ENCODE assay signal across 8 mouse cellular contexts in genomic region chr4:124700248-124700971, GRCm38 (mm10). TPM values are rescaled to one million over a fixed set of nuclear protein-coding genes. Genes with fewer than 3 reads are reported as not detected.
DNase-seq lines count a peak whose midpoint lies in the region; ATAC-seq and TF ChIP-seq lines count a peak whose summit lies in the region.

Fhl3 (plus strand) TSS chr4:124700701.

- peak; percentile 21 to 24 for DNase-seq in CD8-positive naive resting alpha-beta T cell, adult 2 months (ENCODE audit: low read depth in 2 of 2, low spot score in 2 of 2)
- DNase-seq in adrenal gland, adult 2 months = peak; percentile 84
- peak; percentile 77 for DNase-seq in gastrocnemius, adult 18-20 months (ENCODE audit: low spot score)
- no peak for DNase-seq in hindbrain, embryonic 14.5 days (ENCODE audit: low spot score)
- DNase-seq in liver, embryonic 11.5 days (ENCODE audit: low spot score) = peak; percentile 82
- peak; percentile 76 for DNase-seq in thymus, adult 2 months
- no peak for DNase-seq in layer of hippocampus, adult 8-10 months (ENCODE audit: low spot score in 2 of 2)

- WGBS in hindbrain, embryonic 14.5 days = under 1% methylated on average over 51 of the region's 59 CpGs
- under 1% methylated on average over 53 of the region's 59 CpGs for WGBS in liver, embryonic 11.5 days
- WGBS in thymus, adult 2 months = under 1% methylated on average over 58 of the region's 59 CpGs

- H3K4me1 ChIP-seq in hindbrain, embryonic 14.5 days (replicated peaks; ENCODE audit: control insufficient read depth, insufficient read depth, low read length) = peaks cover 13% of the 10 kb centered on the region
- peaks cover 50% of the 10 kb centered on the region for H3K4me1 ChIP-seq in liver, embryonic 11.5 days (replicated peaks; ENCODE audit: control insufficient read depth, insufficient read depth, low read length)
- H3K4me1 ChIP-seq in thymus, adult 2 months (replicated peaks; ENCODE audit: control insufficient read depth, insufficient read depth, low read length) = peaks cover 52% of the 10 kb centered on the region

- peak within 1 kb of the TSS; percentile 65 for H3K9ac ChIP-seq in hindbrain, embryonic 14.5 days
- peak within 1 kb of the TSS; percentile 90 for H3K9ac ChIP-seq in liver, embryonic 11.5 days (ENCODE audit: low read depth, low read length)

- peaks cover 33% of the 10 kb centered on the region for H3K27me3 ChIP-seq in hindbrain, embryonic 14.5 days (ENCODE audit: control insufficient read depth, insufficient read depth, low read length)
- no peaks in the 10 kb centered on the region for H3K27me3 ChIP-seq in liver, embryonic 11.5 days (replicated peaks; ENCODE audit: control insufficient read depth, insufficient read depth, low read length)
- no peaks in the 10 kb centered on the region for H3K27me3 ChIP-seq in thymus, adult 2 months (ENCODE audit: control insufficient read depth, insufficient read depth, low read length)

- H3K4me2 ChIP-seq in hindbrain, embryonic 14.5 days (replicated peaks) = peak within 1 kb of the TSS; percentile 88
- H3K4me2 ChIP-seq in liver, embryonic 11.5 days = peak within 1 kb of the TSS; percentile 98

- ATAC-seq in hindbrain, embryonic 14.5 days (ENCODE audit: low FRiP score) = peak; percentile 38
- ATAC-seq in liver, embryonic 11.5 days (replicated peaks; ENCODE audit: low FRiP score) = peak; percentile 78
- 0 out of 2 replicates have a peak, but pooled peaks have one; percentile 19 for ATAC-seq in monocyte, adult 5-6 weeks (replicated peaks; ENCODE audit: insufficient number of reproducible peaks, low FRiP score, low TSS enrichment, poor library complexity, severe bottlenecking)

- H3K9me3 ChIP-seq in hindbrain, embryonic 14.5 days (ENCODE audit: control insufficient read depth, low read length) = no peaks in the 10 kb centered on the region
- no peaks in the 10 kb centered on the region for H3K9me3 ChIP-seq in liver, embryonic 11.5 days (ENCODE audit: control insufficient read depth, low read length)

- TF ChIP-seq POLR2A in thymus, adult 2 months (IDR thresholded peaks at IDR 0.05; ENCODE audit: control insufficient read depth, extremely low read depth, insufficient read depth, low read length, poor library complexity) = 0 out of 2 replicates have a peak, but pooled peaks have one; percentile 47

- TF ChIP-seq CTCF in thymus, adult 2 months (IDR thresholded peaks at IDR 0.05; ENCODE audit: borderline replicate concordance, control insufficient read depth, extremely low read depth, insufficient read depth, low read length, poor library complexity) = no peak

- peak within 1 kb of the TSS; percentile 49 for H3K4me3 ChIP-seq in hindbrain, embryonic 14.5 days (replicated peaks; ENCODE audit: low read length)
- peak within 1 kb of the TSS; percentile 91 for H3K4me3 ChIP-seq in liver, embryonic 11.5 days (ENCODE audit: low read depth, low read length)
- peak within 1 kb of the TSS; percentile 100 for H3K4me3 ChIP-seq in thymus, adult 2 months (ENCODE audit: control insufficient read depth, insufficient read depth, low read length)

- H3K27ac ChIP-seq in hindbrain, embryonic 14.5 days = no peak within 1 kb of the TSS
- H3K27ac ChIP-seq in liver, embryonic 11.5 days (ENCODE audit: low read depth, low read length) = peak within 1 kb of the TSS; percentile 75
- peak within 1 kb of the TSS; percentile 60; the same call in 1 of the 2 replicates for H3K27ac ChIP-seq in thymus, adult 2 months (ENCODE audit: control insufficient read depth, insufficient read depth, low read length)

- no peaks in the 10 kb centered on the region for H3K36me3 ChIP-seq in hindbrain, embryonic 14.5 days (replicated peaks; ENCODE audit: control insufficient read depth, insufficient read depth)
- no peaks in the 10 kb centered on the region for H3K36me3 ChIP-seq in liver, embryonic 11.5 days (ENCODE audit: control insufficient read depth, insufficient read depth, low read length)
- H3K36me3 ChIP-seq in thymus, adult 2 months (ENCODE audit: control insufficient read depth, insufficient read depth, low read length) = no peaks in the 10 kb centered on the region

RNA-seq across cellular contexts. Expression of gene Fhl3, which starts in this region (rescaled TPM):
- total RNA-seq in adrenal gland, adult 2 months (2021) = 10 to 100 TPM in 1 of 2 experiments, 1 to 10 TPM in 1; 6.6 to 15.7 TPM
- 23.6 and 27.6 TPM in 2 replicates for polyA plus RNA-seq in adrenal gland, adult 2 months (2012; rRNA removed)
- total RNA-seq in gastrocnemius, adult 18-20 months (2021) = 100 to 1,000 TPM; 271 to 315 TPM
- 1.8 and 2.2 TPM in 2 replicates for polyA plus RNA-seq in hindbrain, embryonic 14.5 days (2014; fragmentation: Nextera tagmentation; extraction: Ambion mirVana)
- polyA plus RNA-seq in liver, embryonic 11.5 days (2014; fragmentation: Nextera tagmentation; extraction: Ambion mirVana) = 5.1 and 6.8 TPM in 2 replicates
- 0.76 to 5.1 TPM in 2 of 3 replicates, not detected in the other for total RNA-seq in monocyte, adult 5-6 weeks (2017)
- 36.1 and 59.4 TPM in 2 replicates for polyA plus RNA-seq in thymus, adult 2 months (2012; rRNA removed)
- 1 to 10 TPM; 1.6 to 2.9 (median 2.0) TPM for total RNA-seq in layer of hippocampus, adult 8-10 months (2022)

Comparison
In these comparisons a context has a peak if more than half of its experiments do, and no peak if none do; other contexts are left out.
1. RNA of gene Fhl3 (total RNA-seq): 271 to 315 TPM in gastrocnemius, adult 18-20 months; 6.6 to 15.7 TPM in adrenal gland, adult 2 months, 1.6 to 2.9 TPM in layer of hippocampus, adult 8-10 months and 0.76 to 5.1 TPM in monocyte, adult 5-6 weeks; every median in the first group is over 10 times any median in the second.
2. DNase-seq: peak in CD8-positive naive resting alpha-beta T cell, adult 2 months (2 of 2), adrenal gland, adult 2 months (single experiment), gastrocnemius, adult 18-20 months (single experiment), liver, embryonic 11.5 days (single experiment) and thymus, adult 2 months (single experiment); none in hindbrain, embryonic 14.5 days (single experiment) and layer of hippocampus, adult 8-10 months (0 of 2).
3. ATAC-seq: peak in every context shown above with its lines; median percentile 78 in liver, embryonic 11.5 days; 38 in hindbrain, embryonic 14.5 days; 19 in monocyte, adult 5-6 weeks.
4. H3K4me3 ChIP-seq: peak in every context shown above with its lines; median percentile 100 in thymus, adult 2 months; 91 in liver, embryonic 11.5 days; 49 in hindbrain, embryonic 14.5 days.